13 mouse cellular contexts compared by ENCODE assay signal in the genomic region with DNA sequence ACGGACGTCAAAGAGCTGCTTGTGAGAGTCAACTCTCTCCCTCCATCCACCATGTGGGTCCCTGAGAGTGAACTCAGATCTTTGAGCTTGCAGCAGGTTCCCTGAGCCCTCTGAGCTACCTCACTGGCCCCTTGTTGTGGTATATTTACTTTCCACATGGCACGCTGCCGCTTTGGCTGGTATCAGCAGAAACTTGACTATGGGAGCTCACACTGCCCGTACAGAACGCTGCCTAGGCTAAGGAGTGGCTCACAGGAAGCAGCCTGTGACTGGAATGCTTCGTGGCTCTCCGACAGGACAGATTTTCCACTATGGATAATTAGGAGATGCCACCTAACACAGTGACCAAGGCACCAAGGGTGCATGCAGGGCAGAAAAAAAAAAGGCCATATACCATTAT. TPM values are rescaled to one million over a fixed set of nuclear protein-coding genes. Genes with fewer than 3 reads are reported as not detected.
A peak's percentile ranks its signal among the peaks of the same experiment; 100 is the strongest.
DNase-seq lines count a peak whose midpoint lies in the region; ATAC-seq and TF ChIP-seq lines count a peak whose summit lies in the region.
"Had no signal": no experiment of that assay in that cellular context is flagged by ENCODE, and none has a peak within 500 bp of the region (broad histone marks: within the 10 kb centered on the region; RNA-seq: fewer than 3 reads in every experiment).

No protein-coding gene starts in this region.

- no peak overlapping the region for H3K9ac ChIP-seq in liver, adult 2 months (ENCODE audit: low read depth, low read length)
- no peak overlapping the region for H3K9ac ChIP-seq in embryonic facial prominence, embryonic 15.5 days
- H3K9ac ChIP-seq in hindbrain, embryonic 12.5 days, result no peak overlapping the region
- H3K9ac ChIP-seq: neural tube, embryonic 12.5 days had no signal

- peak; percentile 73 for DNase-seq in liver, adult 2 months (ENCODE audit: extremely low read depth, low read depth, low spot score)
- DNase-seq in liver, result no peak
- peak; percentile 32 for DNase-seq in lung, postnatal 10 days
- no peak for DNase-seq in layer of hippocampus, postnatal 14 days (ENCODE audit: low spot score in 2 of 2)
- DNase-seq in spleen, adult 12 weeks (ENCODE audit: low spot score), result no peak
- DNase-seq: gastrocnemius, postnatal 25 days had no signal

- H3K36me3 ChIP-seq in liver, adult 2 months (ENCODE audit: control insufficient read depth, insufficient read depth, low read length), result peaks cover 87% of the 10 kb centered on the region
- peaks cover 59% of the 10 kb centered on the region for H3K36me3 ChIP-seq in embryonic facial prominence, embryonic 15.5 days
- H3K36me3 ChIP-seq in hindbrain, embryonic 12.5 days, result peaks cover 73% of the 10 kb centered on the region

- no peak for TF ChIP-seq CTCF in liver, adult 2 months (IDR thresholded peaks at IDR 0.05; ENCODE audit: low read depth, low read length)

- peak overlapping the region; percentile 33; the same call in 1 of the 2 replicates for H3K27ac ChIP-seq in liver, adult 2 months (replicated peaks; ENCODE audit: insufficient read depth, low read depth, low read length)
- peak overlapping the region; percentile 83 for H3K27ac ChIP-seq in embryonic facial prominence, embryonic 15.5 days (replicated peaks)
- peak overlapping the region; percentile 35; the same call in 1 of the 2 replicates for H3K27ac ChIP-seq in hindbrain, embryonic 12.5 days
- H3K27ac ChIP-seq: macrophage; neural tube, embryonic 12.5 days had no signal

- H3K27me3 ChIP-seq in liver, adult 2 months (ENCODE audit: control insufficient read depth, insufficient read depth, low read length), result no peaks in the 10 kb centered on the region
- no peaks in the 10 kb centered on the region for H3K27me3 ChIP-seq in embryonic facial prominence, embryonic 15.5 days
- H3K27me3 ChIP-seq in hindbrain, embryonic 12.5 days, result no peaks in the 10 kb centered on the region
- H3K27me3 ChIP-seq: neural tube, embryonic 12.5 days had no signal

- no peak overlapping the region for H3K4me3 ChIP-seq in liver, adult 2 months (ENCODE audit: insufficient read depth, low read depth, low read length)
- no peak overlapping the region for H3K4me3 ChIP-seq in embryonic facial prominence, embryonic 15.5 days (replicated peaks)
- no peak overlapping the region for H3K4me3 ChIP-seq in hindbrain, embryonic 12.5 days
- H3K4me3 ChIP-seq: neural tube, embryonic 12.5 days had no signal

- TF ChIP-seq POLR2A in liver, adult 2 months (IDR thresholded peaks at IDR 0.05; ENCODE audit: extremely low read depth, insufficient read depth, low read length), result no peak

- 0 out of 2 replicates have a peak overlapping the region, but pooled peaks have one; percentile 7 for H3K4me2 ChIP-seq in embryonic facial prominence, embryonic 15.5 days (replicated peaks)
- no peak overlapping the region for H3K4me2 ChIP-seq in hindbrain, embryonic 12.5 days (replicated peaks)
- H3K4me2 ChIP-seq: neural tube, embryonic 12.5 days had no signal

- peaks cover 40% of the 10 kb centered on the region for H3K4me1 ChIP-seq in liver, adult 2 months (ENCODE audit: control insufficient read depth, insufficient read depth, low read length)
- peaks cover 9% of the 10 kb centered on the region for H3K4me1 ChIP-seq in embryonic facial prominence, embryonic 15.5 days
- no peaks in the 10 kb centered on the region for H3K4me1 ChIP-seq in hindbrain, embryonic 12.5 days
- H3K4me1 ChIP-seq: neural tube, embryonic 12.5 days had no signal

- 36% methylated on average over 8 of the region's 8 CpGs for WGBS in liver, adult 2 months
- WGBS in embryonic facial prominence, embryonic 15.5 days, result 49% methylated on average over 8 of the region's 8 CpGs
- WGBS in hindbrain, embryonic 12.5 days, result 69% methylated on average over 8 of the region's 8 CpGs

- no peak for ATAC-seq in embryonic facial prominence, embryonic 15.5 days (ENCODE audit: insufficient number of reproducible peaks, low FRiP score, low TSS enrichment, low read depth)
- no peak for ATAC-seq in hindbrain, embryonic 12.5 days (ENCODE audit: low FRiP score)
- no peak for ATAC-seq in megakaryocyte, adult 5-6 weeks (ENCODE audit: poor library complexity, severe bottlenecking)

- no peaks in the 10 kb centered on the region for H3K79me2 ChIP-seq in liver, adult 2 months (ENCODE audit: control insufficient read depth, insufficient read depth, low read length)

- no peaks in the 10 kb centered on the region for H3K9me3 ChIP-seq in embryonic facial prominence, embryonic 15.5 days (replicated peaks)
- H3K9me3 ChIP-seq in hindbrain, embryonic 12.5 days (replicated peaks), result no peaks in the 10 kb centered on the region
- H3K9me3 ChIP-seq: neural tube, embryonic 12.5 days had no signal

RNA-seq across cellular contexts. Expression of a gene that starts 23.8 kb away (rescaled TPM):
- total RNA-seq in liver, adult 2 months (2014; rRNA removed), result 1,807 and 1,852 TPM in 2 replicates
- polyA plus RNA-seq in liver, adult 2 months (2012; rRNA removed), result 1,476 and 1,516 TPM in 2 replicates
- polyA plus RNA-seq in embryonic facial prominence, embryonic 15.5 days (2015; fragmentation: Nextera tagmentation; extraction: Ambion mirVana), result 77.8 and 89.7 TPM in 2 replicates
- polyA plus RNA-seq in hindbrain, embryonic 12.5 days (2016; fragmentation: Nextera tagmentation; extraction: Ambion mirVana), result 91.6 and 107 TPM in 2 replicates
- 114 and 125 TPM in 2 replicates for total RNA-seq in megakaryocyte, adult 5-6 weeks (2015)
- total RNA-seq in megakaryocyte, adult 5-6 weeks (2017), result 42.0 and 45.3 TPM in 2 replicates
- 10 to 100 TPM; 74.1 to 75.9 TPM for total RNA-seq in layer of hippocampus, postnatal 14 days (2021)

RNA-seq across cellular contexts. Expression of a gene that starts 49.7 kb away (rescaled TPM):
- total RNA-seq in liver, adult 2 months (2014; rRNA removed), result not detected in 2 replicates
- polyA plus RNA-seq in liver, adult 2 months (2012; rRNA removed), result not detected in 2 replicates
- 4.2 and 4.7 TPM in 2 replicates for polyA plus RNA-seq in embryonic facial prominence, embryonic 15.5 days (2015; fragmentation: Nextera tagmentation; extraction: Ambion mirVana)
- polyA plus RNA-seq in hindbrain, embryonic 12.5 days (2016; fragmentation: Nextera tagmentation; extraction: Ambion mirVana), result not detected in 2 replicates
- total RNA-seq in megakaryocyte, adult 5-6 weeks (2015), result 0.04 TPM in 1 of 2 replicates, not detected in the other
- total RNA-seq in megakaryocyte, adult 5-6 weeks (2017), result not detected in 2 replicates
- total RNA-seq in layer of hippocampus, postnatal 14 days (2021), result 1 to 10 TPM; 1.8 to 1.9 TPM
- total RNA-seq: gastrocnemius, postnatal 25 days; hematopoietic stem cell, adult 5-6 weeks had no signal
- polyA plus RNA-seq: macrophage; neural tube, embryonic 12.5 days; small intestine, adult 2 months had no signal

Comparison
In these comparisons a context has a peak if more than half of its experiments do, and no peak if none do; other contexts are left out.
1. DNase-seq: peak in liver, adult 2 months (single experiment) and lung, postnatal 10 days (single experiment); none in liver (single experiment), layer of hippocampus, postnatal 14 days (0 of 2) and spleen, adult 12 weeks (single experiment).
2. H3K27ac ChIP-seq: peak in every context shown above with its lines; median percentile 83 in embryonic facial prominence, embryonic 15.5 days; 35 in hindbrain, embryonic 12.5 days; 33 in liver, adult 2 months.
3. RNA of a gene that starts 23.8 kb away (total RNA-seq): 1,807 to 1,852 TPM in liver, adult 2 months; 42.0 to 125 TPM in megakaryocyte, adult 5-6 weeks and 74.1 to 75.9 TPM in layer of hippocampus, postnatal 14 days; every median in the first group is over 10 times any median in the second.